Mouse (Mus musculus) heart, postnatal 36 days (tissue): Measurements from ENCODE around the gene Cldn13. TPM values are rescaled to one million over a fixed set of nuclear protein-coding genes. Genes with fewer than 3 reads are reported as not detected.
A peak's percentile ranks its signal among the peaks of the same experiment; 100 is the strongest.
"Not testable (repeated sequence)": the region's sequence is repeated elsewhere in the genome, so short reads cannot be mapped to it uniquely, and the experiment has no call there.

ENCODE experiments used
- DNase-seq, 2 experiments: peaks; one replicate each; pipeline ENCODE4 v3.0.0; 2021 to 2022
- intact Hi-C: fragments of 180-260 bp; cut with DNase I; formaldehyde crosslinking; loops from one replicate; pipeline ENCODE4 v1.15.1; 2025
- total RNA-seq, 2 experiments: library from RNA; stranded (reverse); gene quantifications; 2 replicates each; pipeline ENCODE4 v1.2.3; 2021

Cldn13 gene
- total RNA-seq = not detected

DNA sequence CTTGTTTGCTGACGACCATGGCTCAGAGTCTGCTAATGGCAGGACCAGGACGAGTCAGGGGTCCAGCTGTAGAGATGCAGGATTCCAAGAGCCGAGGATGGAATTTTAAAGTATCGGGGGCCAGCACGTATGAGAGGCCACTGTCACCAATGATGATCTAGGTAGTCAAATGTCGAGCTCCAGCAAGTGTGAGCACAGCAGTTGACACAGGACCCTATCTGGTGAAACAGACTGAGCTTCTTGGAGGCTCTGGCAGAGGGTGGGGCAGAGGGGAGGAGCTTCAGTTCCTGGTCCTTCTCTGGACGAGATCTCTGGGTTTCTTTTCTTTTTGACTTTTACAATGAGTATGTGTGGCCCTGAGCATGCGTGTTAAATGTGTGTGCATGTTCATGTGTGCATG lies at the start of gene Cldn13:
Gene Cldn13, minus strand, starts transcription at position 216 of the 400 bp plus-strand sequence.
- DNase-seq = no peak
- intact Hi-C loops = no loop called here

DNA sequence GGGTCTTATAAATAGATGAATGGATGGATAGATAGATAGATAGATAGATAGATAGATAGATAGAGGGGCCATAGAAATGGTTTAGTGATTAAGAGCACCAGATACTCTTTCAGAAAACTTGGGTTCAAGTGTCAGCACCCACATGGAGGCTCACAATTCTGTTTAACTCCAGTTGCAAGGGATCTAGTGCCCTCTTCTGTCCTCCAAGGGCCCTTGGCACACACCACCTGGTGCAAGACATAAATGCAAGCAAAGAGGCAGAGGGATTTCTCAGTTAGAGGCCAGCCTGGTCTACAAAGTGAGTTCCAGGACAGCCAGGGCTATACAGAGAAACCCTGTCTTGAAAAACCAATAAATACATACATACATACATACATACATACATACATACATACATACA lies 49.3 kb upstream of the Cldn13 start:
- intact Hi-C loops = loop anchor here (1.0 to 5.0 kb wide), 3 partner anchors 30 to 217 kb away; partner anchors contain the start of gene Eln
- not testable (repeated sequence) for DNase-seq

DNA sequence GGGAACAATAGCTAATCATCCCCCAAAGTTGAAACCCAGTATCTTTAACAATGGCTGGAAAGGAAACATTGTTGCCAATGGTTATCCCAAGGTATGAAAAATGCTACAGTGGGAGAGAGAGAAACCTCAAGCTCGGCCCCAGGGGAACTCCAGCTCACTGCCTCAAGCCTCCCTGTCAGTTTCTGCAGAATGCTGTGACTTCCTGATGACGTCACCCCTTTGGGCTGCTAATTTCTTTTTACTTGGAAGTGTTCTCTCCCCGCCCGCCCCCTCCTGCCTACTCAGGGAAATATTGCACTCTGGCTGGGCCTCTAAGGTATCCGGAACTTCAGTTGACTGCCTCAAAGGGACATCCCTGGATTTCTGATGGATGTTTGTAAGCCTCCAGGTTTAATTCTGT lies 48.2 kb upstream of the Cldn13 start:
- DNase-seq = peak in 1 of 2 experiments; percentile 18
- intact Hi-C loops = no loop called here

DNA sequence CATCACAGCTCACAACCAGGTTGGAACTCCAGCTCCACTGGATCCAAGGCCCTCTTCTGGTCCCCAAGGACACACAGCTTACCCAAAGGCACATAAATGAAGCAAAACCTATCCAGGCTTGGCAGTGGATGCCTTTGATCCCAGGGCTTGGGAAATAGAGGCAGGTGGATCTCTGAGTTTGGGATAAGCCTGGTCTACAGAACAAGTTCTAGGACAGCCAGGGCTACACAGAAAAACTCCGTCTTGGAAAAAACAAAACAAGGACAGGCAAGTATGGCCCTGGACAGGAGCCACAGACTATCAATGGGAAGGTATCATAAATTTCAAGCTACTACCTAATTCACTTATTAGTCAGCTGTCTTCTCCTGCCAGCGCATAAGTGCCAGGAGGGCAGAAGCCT lies 46.2 kb upstream of the Cldn13 start:
- intact Hi-C loops = no loop called here
- no peak for DNase-seq

DNA sequence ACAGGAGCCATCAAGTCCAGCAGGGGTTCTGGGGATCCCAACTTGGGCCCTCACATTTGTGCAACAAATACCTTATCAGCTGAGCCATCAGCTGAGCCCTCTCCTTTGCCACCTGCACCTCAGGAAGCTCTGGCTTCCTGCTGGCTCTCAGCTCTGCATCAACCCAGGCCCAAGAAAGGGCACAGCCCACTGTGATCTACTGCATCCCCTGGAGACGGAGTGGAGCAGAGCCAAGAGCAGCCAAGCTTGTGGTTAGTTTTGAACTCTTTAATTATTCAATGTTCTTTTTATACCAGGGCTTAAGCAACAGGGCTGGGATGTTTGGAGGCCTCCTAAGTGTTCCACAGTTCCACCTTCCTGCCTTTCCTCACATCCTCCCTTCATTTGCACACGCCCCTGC lies 45.1 kb upstream of the Cldn13 start:
- intact Hi-C loops = no loop called here

DNA sequence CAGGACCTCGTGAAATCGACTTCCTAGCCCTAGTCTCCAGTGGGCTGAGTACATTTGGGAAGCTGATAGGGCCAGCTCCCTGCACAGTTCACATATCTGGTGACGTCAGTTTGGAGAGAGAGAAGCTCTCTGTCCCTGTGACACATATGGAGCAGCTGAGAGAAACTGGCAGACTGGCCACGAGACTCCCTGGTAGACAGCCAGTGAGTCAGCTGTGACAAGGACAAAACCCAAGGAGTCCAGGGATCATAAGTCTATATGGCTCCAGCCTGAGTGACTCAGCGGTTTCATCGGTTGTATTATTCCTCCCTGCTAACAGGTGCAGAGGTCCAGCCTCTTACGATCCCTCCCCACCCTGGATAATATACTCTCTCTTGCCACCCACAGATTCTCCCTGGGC lies 43.8 kb upstream of the Cldn13 start:
- peak; percentile 37 to 59 for DNase-seq
- intact Hi-C loops = no loop called here

More for the DNA sequence above, 45.1 kb upstream of the Cldn13 start:
- no peak for DNase-seq

DNA sequence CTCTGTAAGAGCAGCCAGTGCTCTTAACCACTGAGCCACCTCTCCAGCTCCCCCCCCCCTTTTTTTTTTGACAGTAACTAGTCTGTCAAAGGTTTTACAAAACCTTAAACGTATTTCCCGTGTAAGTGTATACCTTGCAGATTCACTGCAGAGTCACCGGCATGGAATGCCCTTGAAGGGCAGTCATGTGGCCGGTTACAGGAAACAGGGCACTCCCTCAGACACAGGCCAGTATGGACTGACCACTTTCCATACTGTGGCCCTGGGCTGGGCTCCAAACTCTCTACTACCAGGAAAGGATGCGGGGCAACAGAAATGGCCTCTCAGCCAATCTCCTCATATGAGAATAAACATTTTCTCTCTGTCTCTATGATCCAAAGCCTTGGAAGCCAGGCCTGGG lies 40.2 kb upstream of the Cldn13 start:
- intact Hi-C loops = no loop called here

DNA sequence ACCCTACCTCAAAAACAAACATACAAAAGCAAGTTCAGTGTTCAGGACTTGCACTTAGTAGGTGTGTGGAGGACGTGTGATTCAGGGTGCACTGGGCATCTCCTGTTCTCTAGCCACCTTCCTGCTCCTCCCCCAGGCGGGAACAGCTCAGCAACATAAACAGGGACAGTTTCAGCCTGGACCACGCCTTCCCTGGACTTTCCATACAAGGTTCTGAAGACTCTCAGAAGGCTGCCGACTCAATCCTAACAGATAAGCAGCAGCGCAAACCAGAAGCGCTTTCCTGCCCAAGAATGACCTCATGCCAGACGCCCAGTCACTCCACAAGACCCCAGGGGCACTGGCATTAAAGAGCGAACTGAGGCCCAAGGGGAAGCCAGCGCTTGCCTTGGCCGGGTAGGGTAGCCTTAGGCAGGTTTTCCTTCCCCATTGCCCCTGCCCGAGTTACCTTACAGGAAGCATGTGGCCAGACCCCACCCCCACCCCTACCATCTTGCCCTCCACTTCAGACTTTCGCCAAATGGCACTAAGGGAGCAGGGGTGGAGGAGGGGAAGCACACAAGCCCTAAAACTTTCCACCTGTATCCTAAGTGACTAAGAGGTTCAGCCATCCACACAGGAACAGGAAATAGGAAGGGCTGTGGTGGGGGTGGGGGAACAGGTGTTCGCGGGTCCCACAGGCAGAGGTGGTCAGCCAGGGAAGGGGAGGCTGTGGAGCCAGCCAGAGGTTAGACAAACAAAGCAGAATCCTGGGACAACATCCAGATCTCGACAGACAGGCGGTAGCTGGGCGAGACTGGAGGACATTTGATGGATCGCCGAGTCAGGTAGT lies 35.9 kb upstream of the Cldn13 start:
- intact Hi-C loops = no loop called here
- DNase-seq = no peak

More for the DNA sequence above, 40.2 kb upstream of the Cldn13 start:
- no peak for DNase-seq

DNA sequence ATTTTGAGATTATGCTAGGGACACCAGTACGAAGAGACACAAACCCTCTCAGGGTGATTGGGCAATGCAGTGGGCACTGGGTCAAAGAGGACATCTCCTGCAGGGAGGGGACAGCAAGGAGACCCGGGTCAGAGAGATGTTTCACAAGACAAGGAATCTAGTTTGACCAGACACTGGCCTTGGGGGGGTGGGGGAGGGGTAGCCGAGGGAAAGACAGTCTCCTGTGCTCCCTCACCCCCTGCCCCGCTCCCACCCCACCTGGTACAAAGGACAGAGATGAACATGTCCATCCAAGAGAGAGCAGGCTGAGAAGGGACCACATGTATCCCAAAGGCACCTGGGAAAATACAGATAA lies 32.7 kb upstream of the Cldn13 start:
- no peak for DNase-seq
- intact Hi-C loops = no loop called here

DNA sequence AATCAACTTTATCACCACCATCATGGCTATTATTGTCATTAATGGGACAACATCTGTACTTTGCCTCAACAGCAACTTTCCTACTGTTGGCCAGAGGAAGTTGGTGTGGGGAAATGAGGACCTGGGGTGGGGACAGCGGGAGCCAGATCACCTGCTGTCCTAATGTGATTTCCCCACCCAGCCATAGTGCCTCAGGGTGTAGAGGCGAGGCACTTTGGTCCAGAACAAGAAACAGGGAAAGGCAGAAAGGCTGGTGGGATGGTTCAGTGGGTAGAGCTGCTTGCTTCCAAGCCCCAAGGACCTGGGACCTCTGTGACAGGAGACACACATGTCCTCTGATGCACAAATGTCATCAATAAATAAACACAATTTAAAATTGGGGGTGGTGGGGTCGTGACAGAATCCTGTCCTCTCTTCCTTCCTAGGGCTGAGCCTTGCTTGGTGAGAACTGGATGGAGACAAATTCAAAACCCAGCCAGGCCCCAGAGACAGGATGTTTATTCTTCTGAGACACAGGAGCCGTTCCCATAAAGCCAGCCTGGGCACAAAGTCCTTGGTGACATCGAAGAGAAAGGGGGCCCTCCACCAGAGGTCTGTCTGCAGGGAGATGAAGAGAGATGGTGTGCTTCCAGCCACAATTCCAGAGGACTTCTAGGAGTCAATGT lies 32.2 kb upstream of the Cldn13 start:
- intact Hi-C loops = no loop called here
- DNase-seq = no peak

DNA sequence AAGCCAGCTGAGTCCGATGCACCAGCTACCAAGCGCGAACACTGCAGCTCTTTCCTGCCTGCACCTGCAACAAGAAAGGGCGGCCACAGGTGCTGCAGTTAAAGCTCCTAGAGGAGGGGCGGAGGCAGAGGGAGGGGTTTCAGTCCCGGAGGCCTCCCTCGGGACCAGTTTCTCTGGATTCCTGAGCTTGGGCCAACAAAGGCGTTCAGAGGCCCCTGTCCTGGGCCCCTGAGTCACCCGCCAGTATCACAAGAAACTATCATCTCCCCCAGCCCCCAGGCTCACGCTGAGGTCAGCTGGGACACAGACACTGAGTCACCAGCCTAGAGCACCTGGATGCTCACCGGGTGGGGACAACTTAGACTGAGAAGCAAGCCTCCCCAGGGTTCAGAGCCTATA lies 31.5 kb upstream of the Cldn13 start, which contains the start of gene Cldn4:
Gene Cldn4, minus strand, starts transcription at position 78 of the 399 bp plus-strand sequence.
- DNase-seq = no peak
- intact Hi-C loops = no loop called here

DNA sequence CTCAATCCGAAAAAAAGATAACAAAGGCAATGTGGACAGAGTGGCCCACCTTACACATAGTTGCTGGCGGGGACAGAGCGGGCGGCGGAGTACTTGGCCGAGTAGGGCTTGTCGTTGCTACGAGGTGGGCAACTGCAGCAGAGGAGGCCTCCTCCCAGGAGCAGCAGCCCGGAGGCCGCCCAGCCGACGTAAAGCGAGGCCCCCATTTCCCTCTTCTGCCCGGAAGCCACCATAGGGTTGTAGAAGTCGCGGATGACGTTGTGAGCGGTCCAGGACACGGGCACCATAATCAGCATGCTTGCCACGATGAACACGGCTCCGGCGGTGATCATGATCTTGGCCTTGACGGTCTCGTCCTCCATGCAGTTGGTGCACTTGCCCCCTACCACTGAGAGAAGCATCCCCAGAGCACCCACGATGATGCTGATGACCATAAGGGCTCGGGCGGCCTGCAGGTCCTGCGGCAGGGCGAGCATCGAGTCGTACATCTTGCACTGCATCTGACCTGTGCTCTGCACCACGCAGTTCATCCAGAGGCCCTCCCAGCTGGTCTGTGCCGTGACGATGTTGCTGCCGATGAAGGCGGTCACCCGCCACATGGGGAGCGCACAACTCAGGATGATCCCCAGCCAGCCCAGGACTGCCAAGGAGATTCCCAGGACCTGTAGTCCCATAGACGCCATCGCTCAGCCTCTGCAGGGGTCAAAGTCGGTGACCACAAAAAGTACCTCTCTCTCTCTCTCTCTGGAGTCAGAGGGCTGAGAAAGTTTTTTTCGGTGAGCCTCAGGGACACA lies 30.9 kb upstream of the Cldn13 start:
- intact Hi-C loops = no loop called here

DNA sequence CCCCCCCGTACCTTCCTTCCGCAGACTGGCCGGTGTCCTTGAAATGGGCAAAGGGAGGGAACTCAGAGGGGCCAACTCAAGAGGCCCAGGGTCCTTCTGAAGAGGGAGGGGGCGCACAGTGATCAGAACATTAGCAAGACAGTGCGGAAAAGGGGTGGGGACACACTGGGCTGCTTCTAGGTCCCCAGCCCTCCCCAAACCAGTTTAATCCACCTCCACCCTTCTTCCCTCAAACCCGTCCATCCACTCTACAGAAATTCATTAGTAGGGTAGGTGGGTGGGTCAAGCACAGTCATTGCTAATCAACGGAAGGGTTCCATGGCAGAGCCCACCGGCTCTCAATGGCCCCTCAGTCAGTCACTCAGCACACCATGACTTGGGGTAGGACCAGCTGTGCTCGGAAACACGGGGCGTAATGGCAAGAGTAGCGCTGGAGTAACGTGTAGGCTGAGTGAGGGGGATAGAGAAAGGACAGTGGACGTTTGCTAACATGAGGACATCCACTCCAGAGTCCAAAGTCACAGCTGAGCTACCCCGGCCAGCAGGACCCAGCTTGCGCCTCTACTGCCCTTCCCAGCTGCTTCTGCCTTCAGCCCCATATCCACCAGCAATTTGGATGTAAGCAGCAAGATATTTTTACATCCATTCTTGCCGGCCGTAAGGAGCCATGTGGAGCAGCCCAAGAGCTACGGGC lies 30.1 kb upstream of the Cldn13 start:
- no peak for DNase-seq
- intact Hi-C loops = no loop called here

More for the DNA sequence above, 30.9 kb upstream of the Cldn13 start:
- no peak for DNase-seq

DNA sequence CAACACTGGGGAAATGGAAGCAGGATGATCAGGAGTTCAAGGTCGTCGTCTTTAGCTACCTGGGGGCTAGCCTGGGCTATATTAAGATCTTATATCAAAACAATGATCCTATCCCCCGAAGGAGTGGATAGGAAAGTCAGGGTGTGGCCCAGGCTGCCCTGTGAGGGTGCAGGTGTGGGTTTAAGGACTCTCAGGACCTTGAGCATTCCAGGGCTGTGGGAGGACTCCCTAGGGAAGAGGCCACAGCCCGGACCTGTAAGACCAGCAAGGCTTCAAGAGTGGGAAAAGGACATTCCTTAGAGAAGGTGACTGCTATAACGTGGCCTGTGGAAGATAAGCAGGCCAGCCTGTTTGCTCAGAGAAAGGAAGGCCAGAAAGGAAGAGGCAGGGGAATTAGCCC lies 28.9 kb upstream of the Cldn13 start:
- intact Hi-C loops = no loop called here

DNA sequence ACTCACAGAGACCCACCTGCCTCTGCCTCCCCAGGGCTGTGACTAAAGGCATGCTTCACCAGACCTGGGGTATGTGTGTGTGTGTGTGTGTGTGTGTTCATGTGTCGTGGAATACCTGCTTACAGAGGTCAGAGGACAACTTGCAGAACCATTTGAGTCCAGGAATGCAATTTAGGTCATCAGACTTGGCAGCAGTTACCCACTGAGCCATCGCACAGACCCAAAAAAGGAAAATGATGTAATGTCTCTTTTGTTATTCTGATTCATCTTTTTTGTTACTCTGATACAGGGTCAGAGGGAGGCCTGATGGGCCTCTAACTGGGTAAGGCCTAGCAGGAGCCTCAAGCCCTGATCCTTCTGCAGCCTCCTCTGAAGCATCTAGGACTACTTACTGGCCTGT lies 27.4 kb upstream of the Cldn13 start:
- intact Hi-C loops = no loop called here
- no peak for DNase-seq

More for the DNA sequence above, 28.9 kb upstream of the Cldn13 start:
- DNase-seq = no peak

DNA sequence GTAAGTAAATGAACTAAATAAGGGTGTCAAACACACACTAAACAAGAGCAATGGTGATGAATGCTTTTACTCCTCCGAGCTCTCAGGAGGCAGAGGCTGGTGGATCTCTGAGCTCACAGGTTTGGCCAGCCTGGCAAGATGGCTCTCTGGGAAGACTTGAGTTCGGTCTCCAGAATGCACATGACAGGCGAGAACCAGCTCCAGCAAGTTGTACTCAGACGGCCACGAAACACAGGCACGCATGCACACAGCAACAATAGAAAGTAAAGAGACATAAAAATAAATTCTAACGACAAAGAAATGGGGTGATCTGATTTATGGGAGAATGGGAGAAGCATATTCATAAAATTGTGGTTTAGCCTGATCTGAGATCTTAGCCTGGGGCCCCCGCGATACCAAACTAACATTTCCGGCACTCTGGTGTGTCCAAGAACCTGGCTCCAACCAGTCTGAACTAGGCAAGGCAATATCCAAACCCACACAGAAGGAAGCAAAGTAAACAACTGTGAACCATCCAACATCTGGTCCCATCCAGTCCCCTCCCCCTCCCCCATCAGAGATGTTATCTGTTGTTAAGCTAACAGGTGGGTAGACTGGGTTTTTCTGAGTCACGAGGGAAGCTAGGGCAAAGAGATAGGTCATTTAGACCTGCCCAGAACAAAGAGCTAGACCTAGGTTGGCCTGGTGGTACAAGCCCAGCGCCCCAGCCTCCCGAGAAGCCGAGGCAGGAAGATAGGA lies 26.3 kb upstream of the Cldn13 start:
- intact Hi-C loops = no loop called here

DNA sequence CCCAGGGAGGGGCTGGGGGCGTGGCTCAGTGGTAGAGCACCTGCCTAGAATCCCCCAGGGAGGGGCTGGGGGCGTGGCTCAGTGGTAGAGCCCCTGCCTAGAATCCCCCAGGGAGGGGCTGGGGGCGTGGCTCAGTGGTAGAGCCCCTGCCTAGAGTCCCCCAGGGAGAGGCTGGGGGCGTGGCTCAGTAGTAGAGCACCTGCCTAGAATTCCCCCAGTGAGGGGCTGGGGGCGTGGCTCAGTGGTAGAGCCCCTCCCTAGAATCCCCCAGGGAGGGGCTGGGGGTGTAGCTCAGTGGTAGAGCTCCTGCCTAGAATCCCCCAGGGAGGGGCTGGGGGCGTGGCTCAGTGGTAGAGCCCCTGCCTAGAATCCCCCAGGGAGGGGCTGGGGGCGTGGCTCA lies 24.2 kb upstream of the Cldn13 start:
- DNase-seq, intact Hi-C loops: not testable (repeated sequence)

More for the DNA sequence above, 26.3 kb upstream of the Cldn13 start:
- DNase-seq = no peak

DNA sequence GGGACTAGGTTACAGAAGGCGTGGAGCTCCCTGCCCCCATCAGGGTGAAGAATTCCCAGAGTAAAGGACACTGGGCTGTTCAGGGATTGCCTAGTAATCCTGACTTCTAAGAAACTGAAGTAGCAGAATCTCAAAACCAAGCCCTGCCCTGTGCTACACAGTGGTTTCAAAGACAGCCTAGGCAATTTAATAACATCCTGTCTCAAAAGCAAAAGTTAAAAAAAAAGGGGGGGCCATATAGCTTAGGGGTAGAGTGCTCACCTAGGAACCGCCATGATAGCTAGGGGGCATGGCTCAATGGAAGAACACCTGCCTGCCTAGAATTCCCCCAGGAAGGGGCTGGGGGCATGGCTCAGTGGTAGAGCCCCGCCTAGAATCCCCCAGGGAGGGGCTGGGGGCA lies 23.7 kb upstream of the Cldn13 start:
- intact Hi-C loops = no loop called here
- no peak for DNase-seq

DNA sequence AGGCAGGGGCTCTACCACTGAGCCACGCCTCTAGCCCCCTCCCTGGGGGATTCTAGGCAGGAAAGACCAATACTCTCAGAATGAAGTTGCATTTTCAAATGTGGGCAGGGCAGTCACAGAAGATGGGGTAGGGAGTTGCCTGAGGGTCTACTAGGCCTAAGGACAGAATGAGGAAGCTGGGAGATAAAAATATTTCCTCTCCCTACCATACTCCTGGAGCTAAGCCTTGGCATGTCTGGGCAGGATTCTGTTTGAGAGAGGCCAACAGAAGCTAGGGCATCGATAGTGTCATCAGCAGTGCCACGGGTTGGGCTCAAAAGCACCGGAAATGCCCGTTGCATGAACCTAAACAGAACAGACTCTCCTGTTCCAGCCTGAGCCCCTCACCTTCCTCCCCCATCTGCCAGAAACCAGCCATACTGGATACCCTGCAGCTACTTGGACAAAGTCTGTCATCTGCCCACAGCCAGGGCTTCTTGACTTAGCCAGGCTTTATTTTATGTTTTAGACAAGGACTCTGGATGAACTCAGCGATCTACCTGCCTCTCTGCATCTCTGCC lies 21.4 kb upstream of the Cldn13 start:
- no peak for DNase-seq

DNA sequence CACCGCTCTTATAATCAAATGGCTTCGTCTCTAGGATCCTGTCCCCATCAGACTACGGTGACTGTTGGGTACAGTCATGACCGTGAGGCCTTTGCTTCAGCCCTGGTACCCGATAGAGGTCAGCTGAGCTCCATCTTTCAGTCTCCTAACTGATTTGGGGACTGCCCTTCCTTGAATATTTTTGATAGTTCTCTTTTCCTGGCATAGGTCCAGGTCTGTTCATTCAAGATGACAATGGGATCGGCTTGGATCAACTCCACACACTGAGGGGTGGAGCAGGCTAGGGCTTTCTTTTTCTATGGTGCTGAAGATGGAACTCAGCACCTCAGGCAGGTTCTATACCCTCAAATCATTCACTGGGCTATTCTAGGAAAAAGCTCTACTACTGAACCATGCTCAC lies 20.7 kb upstream of the Cldn13 start:
- intact Hi-C loops = no loop called here
- no peak for DNase-seq

More for the DNA sequence above, 21.4 kb upstream of the Cldn13 start:
- intact Hi-C loops = no loop called here
